Mouse (Mus musculus) embryonic fibroblast, embryonic 13.5 days (primary cell): ENCODE measurements around the gene Inpp5a. TPM values are rescaled to one million over a fixed set of nuclear protein-coding genes. Genes with fewer than 3 reads are reported as not detected.

Experiments
- H3K27ac ChIP-seq: 2 replicates; pipeline ENCODE4 v1.5.1; 2012; ENCODE audit warnings: low read length, control low read depth, inconsistent platforms; ENCODE audit not compliant: insufficient read depth
- H3K4me1 ChIP-seq: 2 replicates; pipeline ENCODE4 v1.6.1; 2011; ENCODE audit warnings: low read length; ENCODE audit not compliant: control insufficient read depth, insufficient read depth
- H3K4me3 ChIP-seq: 2 replicates; pipeline ENCODE4 v1.5.1; 2011; ENCODE audit warnings: mild to moderate bottlenecking, control low read depth, low read length; ENCODE audit not compliant: insufficient read depth
- CTCF ChIP-seq: IDR thresholded peaks from 2 replicates; pipeline ENCODE4 v1.5.1; 2011; ENCODE audit warnings: mild to moderate bottlenecking, control low read depth, low read length, moderate library complexity, borderline replicate concordance; ENCODE audit not compliant: insufficient read depth
- POLR2A ChIP-seq: IDR thresholded peaks from 2 replicates; pipeline ENCODE4 v1.6.1; 2011; ENCODE audit warnings: low read depth, mild to moderate bottlenecking, control low read depth, low read length, moderate library complexity
- polyA plus RNA-seq: library from polyadenylated mRNA; stranded (reverse); fragments of >200 nt; gene quantifications from 2 replicates; pipeline ENCODE4 v1.2.4, GENCODE M21; 2011; ENCODE audit warnings: low read depth; ENCODE audit not compliant: missing spikeins, insufficient read length

The Inpp5a gene
- polyA plus RNA-seq, 1 experiment, result 85.4 TPM

DNA sequence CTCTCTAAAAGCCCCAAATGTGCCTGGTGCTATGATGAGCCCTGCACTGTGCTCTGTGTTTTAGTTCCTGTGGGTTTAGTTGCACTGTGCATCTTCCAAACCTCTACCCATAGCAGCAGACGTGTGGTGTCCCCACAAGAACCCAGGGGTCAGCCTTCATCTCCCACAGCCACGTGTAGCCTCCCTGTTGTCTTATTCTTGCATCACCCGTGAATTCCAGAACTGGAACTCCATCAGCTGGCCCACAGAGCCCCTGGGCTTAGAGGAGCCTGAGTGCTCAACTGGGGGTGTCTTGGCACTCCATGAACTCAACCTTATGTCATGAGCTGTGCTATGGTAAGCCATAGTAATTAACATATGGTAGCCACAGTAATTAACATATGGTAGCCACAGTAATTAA is 129.4 kb downstream of the Inpp5a start:
- TF ChIP-seq POLR2A, result no peak
- TF ChIP-seq CTCF, result no peak
- H3K4me1 ChIP-seq, result peaks cover 23% of the 10 kb centered on the region
- H3K27ac ChIP-seq, result no peak overlapping the region
- no peak overlapping the region for H3K4me3 ChIP-seq

- Histone ChIP-seq H3K27ac (no peak overlapping the region), H3K4me3 (no peak overlapping the region), H3K4me1 (no peaks in the 10 kb centered on the region)
- TF ChIP-seq CTCF, result no peak
- no peak for TF ChIP-seq POLR2A
These were observed 139.6 kb downstream of the Inpp5a start for GRCm38 (mm10) chr7:139528309-139529076.

- TF ChIP-seq POLR2A, result no peak
These were observed 140.3 kb downstream of the Inpp5a start for GRCm38 (mm10) chr7:139529208-139529607.

DNA sequence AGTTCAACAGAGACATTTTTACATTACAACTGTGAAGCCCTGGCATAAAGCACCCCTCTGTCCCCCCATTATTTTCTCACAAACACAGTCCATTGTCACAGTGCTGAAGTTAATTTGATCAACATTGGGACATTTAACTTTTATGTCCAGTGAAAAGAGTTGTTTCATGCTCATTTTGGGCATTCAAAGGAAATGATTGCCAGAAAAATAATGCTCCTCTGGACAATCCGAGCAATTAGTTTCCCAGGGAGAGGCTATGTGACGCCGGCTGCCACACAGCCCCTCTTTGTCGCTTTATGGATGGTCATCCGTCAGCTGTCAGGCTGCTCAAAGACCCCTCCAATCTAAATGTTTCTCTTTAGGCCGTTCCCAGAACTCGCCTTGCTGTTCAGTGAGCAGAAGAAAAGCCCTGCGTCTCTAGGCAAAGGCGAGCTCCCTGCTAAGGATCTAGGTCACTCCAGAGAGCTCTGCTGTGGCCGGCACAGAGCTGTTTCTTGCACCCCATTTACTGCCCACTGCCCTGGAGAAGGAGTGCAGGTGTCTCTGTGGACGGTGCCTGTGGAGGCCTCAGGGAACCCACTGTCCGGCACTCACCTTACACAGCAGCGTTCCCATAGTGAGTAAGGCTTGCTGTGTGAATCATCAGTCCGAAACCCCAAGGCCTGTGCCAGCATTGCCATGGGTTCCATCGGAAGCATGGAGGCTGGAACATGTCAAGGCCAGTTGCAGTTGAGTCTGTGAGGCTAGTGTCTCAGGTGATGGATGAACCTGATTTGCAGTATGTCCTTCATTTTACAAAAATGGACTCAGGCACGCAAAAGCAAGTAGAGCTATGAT is 141.9 kb downstream of the Inpp5a start:
- Histone ChIP-seq H3K27ac (no peak overlapping the region), H3K4me3 (no peak overlapping the region), H3K4me1 (no peaks in the 10 kb centered on the region)
- TF ChIP-seq POLR2A (no peak), CTCF (no peak)

More at GRCm38 (mm10) chr7:139529208-139529607, 140.3 kb downstream of the Inpp5a start:
- Histone ChIP-seq H3K27ac (no peak overlapping the region), H3K4me1 (no peaks in the 10 kb centered on the region), H3K4me3 (no peak overlapping the region)

DNA sequence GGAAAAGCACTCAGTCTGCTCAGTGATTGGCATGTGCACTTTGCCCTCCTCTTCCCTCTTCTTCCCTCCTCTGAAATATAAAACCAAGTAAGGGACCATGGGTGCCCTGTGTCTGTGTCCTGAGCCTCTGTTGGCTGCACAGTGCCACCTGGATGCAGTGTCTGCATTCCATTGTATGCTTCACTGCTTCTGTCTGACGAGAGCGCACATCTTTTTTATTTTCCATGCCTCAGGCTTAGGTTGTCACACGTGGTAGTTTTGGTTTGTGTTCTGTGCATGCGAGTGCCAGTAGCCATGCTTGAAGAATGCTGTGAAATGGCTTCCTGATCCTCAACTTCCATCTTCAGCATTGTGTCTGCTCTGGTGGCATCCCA is 142.5 kb downstream of the Inpp5a start:
- Histone ChIP-seq H3K27ac (no peak overlapping the region), H3K4me3 (no peak overlapping the region), H3K4me1 (no peaks in the 10 kb centered on the region)
- TF ChIP-seq POLR2A, result no peak
- TF ChIP-seq CTCF, result no peak

- Histone ChIP-seq H3K27ac (no peak overlapping the region), H3K4me3 (no peak overlapping the region), H3K4me1 (no peaks in the 10 kb centered on the region)
- TF ChIP-seq POLR2A, result no peak
- TF ChIP-seq CTCF, result no peak
These were observed 147.4 kb downstream of the Inpp5a start for GRCm38 (mm10) chr7:139536331-139536730.

DNA sequence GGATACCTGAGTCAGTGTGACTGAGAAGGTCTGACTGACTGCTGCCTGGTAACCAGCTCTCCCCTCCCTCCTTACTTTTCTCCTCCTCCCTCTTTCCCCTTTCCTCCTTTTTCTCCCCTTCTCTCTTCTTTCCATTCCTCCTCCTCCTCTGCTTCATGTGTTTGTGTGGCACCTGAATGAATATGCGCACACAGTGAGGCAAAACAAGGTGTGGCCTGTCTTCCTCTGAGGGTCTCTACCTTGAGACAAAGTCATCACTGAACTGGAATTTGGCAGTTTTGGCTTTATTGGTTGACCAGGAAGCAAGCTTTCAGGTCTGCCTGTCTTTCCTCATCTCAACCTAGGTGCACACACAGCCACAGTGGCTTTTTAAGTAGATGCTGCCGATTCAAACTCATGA is 147.9 kb downstream of the Inpp5a start:
- Histone ChIP-seq H3K4me3 (no peak overlapping the region), H3K4me1 (no peaks in the 10 kb centered on the region), H3K27ac (no peak overlapping the region)
- TF ChIP-seq CTCF, result no peak
- no peak for TF ChIP-seq POLR2A

DNA sequence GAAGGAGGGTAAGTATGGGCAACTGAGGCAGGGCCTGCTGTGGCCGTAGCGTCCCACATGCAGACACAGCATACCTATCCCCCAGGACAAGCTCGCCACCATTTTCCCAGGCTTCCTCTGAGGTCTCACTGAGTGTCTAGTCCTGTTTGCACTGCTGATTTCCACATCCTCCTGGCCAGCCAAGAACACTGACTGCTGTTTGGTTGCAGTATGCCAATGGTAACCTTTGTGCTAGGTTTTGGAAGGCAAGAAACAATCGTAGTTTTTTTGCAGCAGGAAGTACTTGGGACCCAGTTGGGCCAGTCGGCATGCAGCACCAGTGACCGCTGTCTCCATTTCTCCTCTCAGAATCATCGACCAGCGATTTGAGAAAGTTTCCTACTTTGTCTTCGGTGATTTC is 148.9 kb downstream of the Inpp5a start:
- Histone ChIP-seq H3K27ac (no peak overlapping the region), H3K4me1 (no peaks in the 10 kb centered on the region), H3K4me3 (no peak overlapping the region)
- TF ChIP-seq CTCF (no peak), POLR2A (no peak)

DNA sequence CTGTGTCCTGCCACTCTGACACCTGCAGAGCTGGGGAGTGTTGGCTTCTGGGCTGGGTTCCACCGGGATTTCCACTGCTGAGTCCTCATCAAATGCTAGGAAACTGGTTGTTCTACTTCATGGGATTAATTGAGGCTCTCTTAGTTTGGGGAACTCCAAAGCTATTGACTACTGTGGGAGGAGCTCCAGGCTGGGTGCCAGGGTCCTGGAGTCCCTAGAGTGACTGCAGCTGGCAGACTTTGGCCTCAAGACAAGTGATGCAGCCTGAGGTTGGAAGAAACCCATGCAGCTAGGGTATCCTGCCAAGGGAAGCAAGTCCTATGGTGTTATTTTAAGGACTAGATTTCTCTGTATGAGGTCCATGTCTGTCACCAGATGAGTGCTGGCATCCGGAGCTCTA is 149.6 kb downstream of the Inpp5a start:
- H3K4me1 ChIP-seq, result no peaks in the 10 kb centered on the region
- no peak overlapping the region for H3K27ac ChIP-seq
- H3K4me3 ChIP-seq, result no peak overlapping the region
- no peak for TF ChIP-seq CTCF
- no peak for TF ChIP-seq POLR2A

DNA sequence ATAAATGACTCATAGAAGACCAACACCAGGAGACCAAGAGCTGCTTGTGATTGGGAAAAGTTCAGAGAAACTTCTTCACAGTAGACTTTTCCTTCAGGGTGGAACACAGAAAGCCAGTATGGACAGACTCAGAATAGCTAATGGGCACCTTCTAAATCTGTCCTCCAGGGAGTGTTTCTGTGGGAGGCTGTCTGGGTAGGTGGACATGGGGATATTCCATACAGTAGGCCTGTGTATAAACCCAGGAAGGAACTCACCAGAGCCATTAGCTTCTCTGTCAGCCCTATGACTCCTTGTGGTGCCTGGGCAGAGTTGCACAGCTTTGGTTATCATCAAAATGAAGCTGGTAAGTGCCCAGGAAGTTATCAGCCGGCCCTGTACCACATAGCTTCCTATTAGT is 151.7 kb downstream of the Inpp5a start:
- Histone ChIP-seq H3K4me3 (no peak overlapping the region), H3K4me1 (no peaks in the 10 kb centered on the region), H3K27ac (no peak overlapping the region)
- TF ChIP-seq CTCF, result no peak
- no peak for TF ChIP-seq POLR2A
